ENCODE assay signal across 12 mouse cellular contexts in the genomic region with DNA sequence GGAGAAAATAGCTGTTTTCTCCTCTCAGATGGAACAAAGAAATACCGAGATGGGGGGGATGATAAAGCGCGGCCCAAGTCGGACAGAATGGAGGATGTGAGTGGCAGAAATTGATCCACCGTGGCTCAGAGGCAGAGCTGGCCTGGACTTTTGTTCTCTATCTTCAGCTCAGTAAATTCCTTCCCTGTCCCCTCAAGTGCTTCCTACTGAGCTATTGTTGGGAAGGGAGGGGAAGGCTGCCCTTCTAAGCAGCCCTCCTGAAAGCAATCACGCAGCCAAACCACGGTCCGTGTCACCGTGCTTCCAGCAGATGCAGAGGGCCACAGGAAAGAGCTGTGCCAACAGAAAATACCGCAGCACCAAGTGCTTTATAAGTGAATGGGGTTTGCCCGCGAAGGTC.
A peak's percentile ranks its signal among the peaks of the same experiment; 100 is the strongest.
DNase-seq lines count a peak whose midpoint lies in the region; ATAC-seq and TF ChIP-seq lines count a peak whose summit lies in the region.
"Had no signal": no experiment of that assay in that cellular context is flagged by ENCODE, and none has a peak within 500 bp of the region (broad histone marks: within the 10 kb centered on the region; RNA-seq: fewer than 3 reads in every experiment).

No protein-coding gene starts in this region.

- no peak overlapping the region for H3K27ac ChIP-seq in heart, embryonic 14.5 days (replicated peaks in 1 of 2; ENCODE audit: control insufficient read depth in 1 of 2, insufficient read depth in 1 of 2, low read depth in 2 of 2, low read length in 2 of 2)
- H3K27ac ChIP-seq in hindbrain, embryonic 12.5 days: peak overlapping the region; percentile 17; the same call in 1 of the 2 replicates
- H3K27ac ChIP-seq in neural tube, embryonic 11.5 days (ENCODE audit: low read depth, low read length): no peak overlapping the region
- no peak overlapping the region for H3K27ac ChIP-seq in intestine, postnatal 0 days (ENCODE audit: low read depth, low read length)
- no peak overlapping the region for H3K27ac ChIP-seq in intestine, embryonic 15.5 days
- H3K27ac ChIP-seq: stomach, postnatal 0 days had no signal

- no peak overlapping the region; a peak in 1 of 4 replicates for H3K4me3 ChIP-seq in heart, embryonic 14.5 days (ENCODE audit: control insufficient read depth in 1 of 2, insufficient read depth in 1 of 2, low read depth in 1 of 2, low read length in 2 of 2)
- H3K4me3 ChIP-seq in hindbrain, embryonic 12.5 days: no peak overlapping the region
- H3K4me3 ChIP-seq in neural tube, embryonic 11.5 days (ENCODE audit: low read depth, low read length): no peak overlapping the region
- no peak overlapping the region for H3K4me3 ChIP-seq in intestine, postnatal 0 days (ENCODE audit: low read depth, low read length)
- no peak overlapping the region for H3K4me3 ChIP-seq in intestine, embryonic 15.5 days (replicated peaks)

- H3K36me3 ChIP-seq in heart, embryonic 14.5 days (ENCODE audit: control insufficient read depth, insufficient read depth, low read length): no peaks in the 10 kb centered on the region
- no peaks in the 10 kb centered on the region for H3K36me3 ChIP-seq in hindbrain, embryonic 12.5 days
- H3K36me3 ChIP-seq in neural tube, embryonic 11.5 days (ENCODE audit: control insufficient read depth, insufficient read depth, low read length): no peaks in the 10 kb centered on the region
- no peaks in the 10 kb centered on the region for H3K36me3 ChIP-seq in intestine, postnatal 0 days (ENCODE audit: control insufficient read depth, insufficient read depth)
- no peaks in the 10 kb centered on the region for H3K36me3 ChIP-seq in intestine, embryonic 15.5 days

- TF ChIP-seq CTCF in intestine, postnatal 0 days (IDR thresholded peaks at IDR 0.05; ENCODE audit: low read depth): no peak

- H3K9ac ChIP-seq in heart, embryonic 14.5 days (ENCODE audit: low read length): 0 out of 2 replicates have a peak overlapping the region, but pooled peaks have one; percentile 18
- H3K9ac ChIP-seq in hindbrain, embryonic 12.5 days: peak overlapping the region; percentile 27; the same call in 1 of the 2 replicates
- 0 out of 2 replicates have a peak overlapping the region, but pooled peaks have one; percentile 8 for H3K9ac ChIP-seq in neural tube, embryonic 11.5 days (ENCODE audit: low read length)
- no peak overlapping the region for H3K9ac ChIP-seq in intestine, postnatal 0 days (ENCODE audit: low read depth, low read length)
- H3K9ac ChIP-seq in intestine, embryonic 15.5 days: no peak overlapping the region

- peaks cover 4 to 8% of the 10 kb centered on the region in 2 experiments; a peak in 2 of 4 replicates for H3K4me1 ChIP-seq in heart, embryonic 14.5 days (ENCODE audit: control insufficient read depth in 2 of 2, insufficient read depth in 2 of 2, low read length in 2 of 2)
- peaks cover 15% of the 10 kb centered on the region for H3K4me1 ChIP-seq in hindbrain, embryonic 12.5 days
- 0 out of 2 replicates have a peak, but pooled peaks cover 3% of the 10 kb centered on the region for H3K4me1 ChIP-seq in neural tube, embryonic 11.5 days (ENCODE audit: control insufficient read depth, insufficient read depth, low read length)
- no peaks in the 10 kb centered on the region for H3K4me1 ChIP-seq in intestine, postnatal 0 days (replicated peaks; ENCODE audit: control insufficient read depth, insufficient read depth, low read length)
- no peaks in the 10 kb centered on the region for H3K4me1 ChIP-seq in intestine, embryonic 15.5 days (replicated peaks)

- ATAC-seq in heart, embryonic 14.5 days (ENCODE audit: insufficient number of reproducible peaks, insufficient read depth, low FRiP score, low read depth): no peak
- no peak for ATAC-seq in hindbrain, embryonic 12.5 days (ENCODE audit: low FRiP score)
- no peak for ATAC-seq in neural tube, embryonic 11.5 days (ENCODE audit: insufficient read depth, low FRiP score, low TSS enrichment)
- ATAC-seq in intestine, postnatal 0 days: no peak
- ATAC-seq in intestine, embryonic 15.5 days: no peak
- ATAC-seq: lung, postnatal 0 days had no signal

- no peaks in the 10 kb centered on the region for H3K27me3 ChIP-seq in heart, embryonic 14.5 days (ENCODE audit: control insufficient read depth, insufficient read depth, low read length)
- no peaks in the 10 kb centered on the region for H3K27me3 ChIP-seq in hindbrain, embryonic 12.5 days
- H3K27me3 ChIP-seq in neural tube, embryonic 11.5 days (ENCODE audit: control insufficient read depth, insufficient read depth, low read length): no peaks in the 10 kb centered on the region
- no peaks in the 10 kb centered on the region for H3K27me3 ChIP-seq in intestine, postnatal 0 days (replicated peaks; ENCODE audit: control insufficient read depth, insufficient read depth, low read length)
- no peaks in the 10 kb centered on the region for H3K27me3 ChIP-seq in intestine, embryonic 15.5 days (replicated peaks)

- DNase-seq in heart, postnatal 36 days: no peak
- peak; percentile 55 for DNase-seq in embryo, embryonic 11 days
- peak; percentile 38 for DNase-seq in neural tube, embryonic 11.5 days (ENCODE audit: low spot score)
- DNase-seq in gastrocnemius, postnatal 14 days: no peak
- DNase-seq: cerebellum, postnatal 36 days; right cerebral cortex, postnatal 4 days had no signal

- H3K4me2 ChIP-seq in heart, embryonic 14.5 days (ENCODE audit: low read length): peak overlapping the region; percentile 47
- peak overlapping the region; percentile 31 for H3K4me2 ChIP-seq in hindbrain, embryonic 12.5 days (replicated peaks)
- no peak overlapping the region for H3K4me2 ChIP-seq in neural tube, embryonic 11.5 days (ENCODE audit: low read depth)
- no peak overlapping the region for H3K4me2 ChIP-seq in intestine, postnatal 0 days (replicated peaks; ENCODE audit: low read depth)
- H3K4me2 ChIP-seq in intestine, embryonic 15.5 days (replicated peaks): no peak overlapping the region

- WGBS in heart, embryonic 14.5 days: 7% methylated on average over 12 of the region's 12 CpGs
- 5% methylated on average over 12 of the region's 12 CpGs for WGBS in hindbrain, embryonic 12.5 days
- WGBS in neural tube, embryonic 11.5 days: 7% methylated on average over 12 of the region's 12 CpGs
- 24% methylated on average over 12 of the region's 12 CpGs for WGBS in intestine, postnatal 0 days
- 21% methylated on average over 12 of the region's 12 CpGs for WGBS in intestine, embryonic 15.5 days

- intact Hi-C loops in heart, postnatal 36 days (cut with DNase I): no loop called here
- intact Hi-C loops in gastrocnemius, postnatal 14 days (cut with DNase I; ENCODE audit: low total_unique reads): no loop called here

- peaks cover 6% of the 10 kb centered on the region; the same call in 1 of the 2 replicates for H3K9me3 ChIP-seq in heart, embryonic 14.5 days (ENCODE audit: control insufficient read depth, low read length)
- no peaks in the 10 kb centered on the region for H3K9me3 ChIP-seq in hindbrain, embryonic 12.5 days (replicated peaks)
- no peaks in the 10 kb centered on the region for H3K9me3 ChIP-seq in neural tube, embryonic 11.5 days (ENCODE audit: control insufficient read depth, low read length)
- no peaks in the 10 kb centered on the region for H3K9me3 ChIP-seq in intestine, postnatal 0 days (ENCODE audit: control insufficient read depth)
- H3K9me3 ChIP-seq in intestine, embryonic 15.5 days: no peaks in the 10 kb centered on the region

Comparison
In these comparisons a context has a peak if more than half of its experiments do, and no peak if none do; other contexts are left out.
1. H3K4me2 ChIP-seq: peak in heart, embryonic 14.5 days (single experiment) and hindbrain, embryonic 12.5 days (single experiment); none in neural tube, embryonic 11.5 days (single experiment), intestine, postnatal 0 days (single experiment) and intestine, embryonic 15.5 days (single experiment).
2. H3K9ac ChIP-seq: peak in heart, embryonic 14.5 days (single experiment), hindbrain, embryonic 12.5 days (single experiment) and neural tube, embryonic 11.5 days (single experiment); none in intestine, postnatal 0 days (single experiment) and intestine, embryonic 15.5 days (single experiment).
3. DNase-seq: peak in embryo, embryonic 11 days (single experiment) and neural tube, embryonic 11.5 days (single experiment); none in heart, postnatal 36 days (0 of 2) and gastrocnemius, postnatal 14 days (single experiment).